Mouse (Mus musculus): ENCODE measurements around the gene Golga1. TPM values are rescaled to one million over a fixed set of nuclear protein-coding genes. Genes with fewer than 3 reads are reported as not detected.
A peak's percentile ranks its signal among the peaks of the same experiment; 100 is the strongest.

Golga1 gene
- polyA plus RNA-seq, 1 experiment from 2014 or later = 26.7 TPM

- H3K27me3 ChIP-seq (replicated peaks; ENCODE audit: control insufficient read depth, insufficient read depth, low read length) = no peaks in the 10 kb centered on the region
- ATAC-seq = no peak
- no peak overlapping the region for H3K27ac ChIP-seq (ENCODE audit: low read depth, low read length)
Observed at GRCm38 (mm10) chr2:38987371-38987770, 78.0 kb downstream of the Golga1 start.

GRCm38 (mm10) chr2:38986580-38986979 is 78.8 kb downstream of the Golga1 start:
- 67% methylated on average over 3 of the region's 3 CpGs for WGBS
- Histone ChIP-seq H3K9ac (ENCODE audit: low read depth, low read length) (no peak overlapping the region), H3K27me3 (replicated peaks; ENCODE audit: control insufficient read depth, insufficient read depth, low read length) (no peaks in the 10 kb centered on the region), H3K36me3 (ENCODE audit: control insufficient read depth, insufficient read depth) (no peaks in the 10 kb centered on the region), H3K4me3 (ENCODE audit: low read depth, low read length) (no peak overlapping the region), H3K27ac (ENCODE audit: low read depth, low read length) (no peak overlapping the region), H3K4me2 (replicated peaks; ENCODE audit: low read depth) (no peak overlapping the region), H3K4me1 (replicated peaks; ENCODE audit: control insufficient read depth, insufficient read depth, low read length) (no peaks in the 10 kb centered on the region), H3K9me3 (ENCODE audit: control insufficient read depth) (no peaks in the 10 kb centered on the region)
- TF ChIP-seq CTCF (IDR thresholded peaks at IDR 0.05; ENCODE audit: low read depth) = no peak
- ATAC-seq = no peak

More at GRCm38 (mm10) chr2:38987371-38987770, 78.0 kb downstream of the Golga1 start:
- H3K36me3 ChIP-seq (ENCODE audit: control insufficient read depth, insufficient read depth) = no peaks in the 10 kb centered on the region
- H3K9ac ChIP-seq (ENCODE audit: low read depth, low read length) = no peak overlapping the region
- no peaks in the 10 kb centered on the region for H3K9me3 ChIP-seq (ENCODE audit: control insufficient read depth)
- no peaks in the 10 kb centered on the region for H3K4me1 ChIP-seq (replicated peaks; ENCODE audit: control insufficient read depth, insufficient read depth, low read length)
- TF ChIP-seq CTCF (IDR thresholded peaks at IDR 0.05; ENCODE audit: low read depth) = no peak
- H3K4me3 ChIP-seq (ENCODE audit: low read depth, low read length) = no peak overlapping the region
- H3K4me2 ChIP-seq (replicated peaks; ENCODE audit: low read depth) = no peak overlapping the region
- 40% methylated on average over 1 of the region's 1 CpGs for WGBS

- no peak overlapping the region for H3K9ac ChIP-seq (ENCODE audit: low read depth, low read length)
- peak; percentile 52 for TF ChIP-seq CTCF (IDR thresholded peaks at IDR 0.05; ENCODE audit: low read depth)
- H3K9me3 ChIP-seq (ENCODE audit: control insufficient read depth) = no peaks in the 10 kb centered on the region
- H3K4me3 ChIP-seq (ENCODE audit: low read depth, low read length) = no peak overlapping the region
- H3K4me1 ChIP-seq (replicated peaks; ENCODE audit: control insufficient read depth, insufficient read depth, low read length) = no peaks in the 10 kb centered on the region
- no peak overlapping the region for H3K4me2 ChIP-seq (replicated peaks; ENCODE audit: low read depth)
- no peak overlapping the region for H3K27ac ChIP-seq (ENCODE audit: low read depth, low read length)
- H3K27me3 ChIP-seq (replicated peaks; ENCODE audit: control insufficient read depth, insufficient read depth, low read length) = no peaks in the 10 kb centered on the region; the same call in 1 of the 2 replicates
- 98% methylated on average over 2 of the region's 2 CpGs for WGBS
- no peak for ATAC-seq
- no peaks in the 10 kb centered on the region for H3K36me3 ChIP-seq (ENCODE audit: control insufficient read depth, insufficient read depth)
Observed at GRCm38 (mm10) chr2:38983456-38983855, 81.9 kb downstream of the Golga1 start.

GRCm38 (mm10) chr2:38977837-38978236 is 87.5 kb downstream of the Golga1 start:
- TF ChIP-seq CTCF (IDR thresholded peaks at IDR 0.05; ENCODE audit: low read depth) = no peak
- WGBS = 85% methylated on average over 4 of the region's 4 CpGs
- Histone ChIP-seq H3K9ac (ENCODE audit: low read depth, low read length) (no peak overlapping the region), H3K4me1 (replicated peaks; ENCODE audit: control insufficient read depth, insufficient read depth, low read length) (no peaks in the 10 kb centered on the region), H3K4me3 (ENCODE audit: low read depth, low read length) (no peak overlapping the region), H3K27me3 (replicated peaks; ENCODE audit: control insufficient read depth, insufficient read depth, low read length) (no peaks in the 10 kb centered on the region; the same call in 1 of the 2 replicates), H3K27ac (ENCODE audit: low read depth, low read length) (no peak overlapping the region), H3K9me3 (ENCODE audit: control insufficient read depth) (no peaks in the 10 kb centered on the region), H3K4me2 (replicated peaks; ENCODE audit: low read depth) (no peak overlapping the region), H3K36me3 (ENCODE audit: control insufficient read depth, insufficient read depth) (no peaks in the 10 kb centered on the region)
- ATAC-seq = no peak

- 78% methylated on average over 20 of the region's 21 CpGs for WGBS
- no peaks in the 10 kb centered on the region for H3K4me1 ChIP-seq (replicated peaks; ENCODE audit: control insufficient read depth, insufficient read depth, low read length)
- H3K27me3 ChIP-seq (replicated peaks; ENCODE audit: control insufficient read depth, insufficient read depth, low read length) = no peaks in the 10 kb centered on the region; the same call in 1 of the 2 replicates
- TF ChIP-seq CTCF (IDR thresholded peaks at IDR 0.05; ENCODE audit: low read depth) = no peak
- H3K9ac ChIP-seq (ENCODE audit: low read depth, low read length) = no peak overlapping the region
- ATAC-seq = no peak
- no peak overlapping the region for H3K27ac ChIP-seq (ENCODE audit: low read depth, low read length)
- no peaks in the 10 kb centered on the region for H3K36me3 ChIP-seq (ENCODE audit: control insufficient read depth, insufficient read depth)
- no peaks in the 10 kb centered on the region for H3K9me3 ChIP-seq (ENCODE audit: control insufficient read depth)
- no peak overlapping the region for H3K4me2 ChIP-seq (replicated peaks; ENCODE audit: low read depth)
- no peak overlapping the region for H3K4me3 ChIP-seq (ENCODE audit: low read depth, low read length)
Observed at GRCm38 (mm10) chr2:38975941-38976805, 89.2 kb downstream of the Golga1 start.

- WGBS = 80% methylated on average over 3 of the region's 3 CpGs
- no peak overlapping the region for H3K4me2 ChIP-seq (replicated peaks; ENCODE audit: low read depth)
- H3K36me3 ChIP-seq (ENCODE audit: control insufficient read depth, insufficient read depth) = no peaks in the 10 kb centered on the region
- H3K27ac ChIP-seq (ENCODE audit: low read depth, low read length) = no peak overlapping the region
- no peak overlapping the region for H3K9ac ChIP-seq (ENCODE audit: low read depth, low read length)
- H3K4me1 ChIP-seq (replicated peaks; ENCODE audit: control insufficient read depth, insufficient read depth, low read length) = no peaks in the 10 kb centered on the region
- H3K4me3 ChIP-seq (ENCODE audit: low read depth, low read length) = no peak overlapping the region
- no peaks in the 10 kb centered on the region for H3K9me3 ChIP-seq (ENCODE audit: control insufficient read depth)
- ATAC-seq = no peak
- TF ChIP-seq CTCF (IDR thresholded peaks at IDR 0.05; ENCODE audit: low read depth) = no peak
- H3K27me3 ChIP-seq (replicated peaks; ENCODE audit: control insufficient read depth, insufficient read depth, low read length) = no peaks in the 10 kb centered on the region; the same call in 1 of the 2 replicates
Observed at GRCm38 (mm10) chr2:38975181-38975580, 90.2 kb downstream of the Golga1 start.
